In the genomic region with DNA sequence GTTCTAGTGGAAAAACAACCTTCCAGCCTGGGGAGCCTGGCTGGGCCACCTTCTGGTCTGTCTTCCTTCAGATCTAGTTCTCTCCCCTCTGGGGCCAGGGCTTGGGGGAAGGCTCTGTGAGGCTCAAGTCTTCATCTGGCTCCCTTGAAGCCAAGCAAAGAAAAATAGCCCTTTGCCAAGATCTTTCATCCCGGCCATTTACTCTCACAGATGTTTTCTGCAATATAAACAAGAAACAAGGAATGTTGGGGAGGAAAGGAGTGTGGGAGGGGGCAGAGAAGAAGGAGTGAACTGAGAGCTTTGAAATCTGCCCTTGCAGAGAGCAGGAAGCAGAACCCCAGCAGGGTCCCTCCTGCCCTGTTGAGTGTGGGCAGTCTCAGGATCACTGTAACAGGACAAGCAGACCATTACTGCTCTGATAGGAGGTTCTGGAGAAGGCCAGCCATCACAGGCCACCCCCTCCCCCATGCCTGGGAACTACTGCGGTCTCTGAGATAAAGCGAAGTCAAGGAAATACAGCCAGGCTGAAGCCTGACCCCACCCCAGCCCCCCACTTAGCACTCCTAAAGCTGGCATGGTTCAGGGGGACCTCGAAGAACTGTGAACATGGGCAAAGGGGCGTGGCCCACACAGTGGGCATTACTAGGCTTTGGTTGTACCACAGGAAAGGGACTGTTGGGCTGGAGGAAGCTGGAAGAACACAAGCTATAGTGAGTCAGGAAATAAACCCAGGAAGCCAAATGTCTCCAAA, we compare ENCODE assay signal across 8 mouse cellular contexts.
DNase-seq lines count a peak whose midpoint lies in the region; ATAC-seq lines count a peak whose summit lies in the region.

No protein-coding gene starts in this region.

- no peaks in the 10 kb centered on the region for H3K36me3 ChIP-seq in forebrain, embryonic 16.5 days (ENCODE audit: control insufficient read depth, insufficient read depth)
- H3K36me3 ChIP-seq in forebrain, embryonic 14.5 days (ENCODE audit: control insufficient read depth, insufficient read depth, low read length) = no peaks in the 10 kb centered on the region
- H3K36me3 ChIP-seq in liver, embryonic 11.5 days (ENCODE audit: control insufficient read depth, insufficient read depth, low read length) = no peaks in the 10 kb centered on the region

- peaks cover 18% of the 10 kb centered on the region for H3K4me1 ChIP-seq in forebrain, embryonic 16.5 days (replicated peaks; ENCODE audit: control insufficient read depth, insufficient read depth, low read length)
- peaks cover 23% of the 10 kb centered on the region for H3K4me1 ChIP-seq in forebrain, embryonic 14.5 days (ENCODE audit: control insufficient read depth, insufficient read depth, low read length)
- peaks cover 32% of the 10 kb centered on the region for H3K4me1 ChIP-seq in liver, embryonic 11.5 days (replicated peaks; ENCODE audit: control insufficient read depth, insufficient read depth, low read length)

- no peaks in the 10 kb centered on the region for H3K27me3 ChIP-seq in forebrain, embryonic 16.5 days (replicated peaks; ENCODE audit: control insufficient read depth, insufficient read depth, low read length)
- no peaks in the 10 kb centered on the region for H3K27me3 ChIP-seq in forebrain, embryonic 14.5 days (replicated peaks; ENCODE audit: control insufficient read depth, insufficient read depth, low read length)
- H3K27me3 ChIP-seq in liver, embryonic 11.5 days (replicated peaks; ENCODE audit: control insufficient read depth, insufficient read depth, low read length) = no peaks in the 10 kb centered on the region

- WGBS in forebrain, embryonic 16.5 days = 80% methylated on average over 5 of the region's 5 CpGs
- WGBS in forebrain, embryonic 14.5 days = 77% methylated on average over 5 of the region's 5 CpGs
- 19% methylated on average over 5 of the region's 5 CpGs for WGBS in liver, embryonic 11.5 days

- H3K9ac ChIP-seq in forebrain, embryonic 16.5 days (replicated peaks; ENCODE audit: low read depth, low read length) = no peak overlapping the region
- H3K9ac ChIP-seq in forebrain, embryonic 14.5 days (ENCODE audit: low read length) = no peak overlapping the region
- peak overlapping the region; percentile 8; the same call in 1 of the 2 replicates for H3K9ac ChIP-seq in liver, embryonic 11.5 days (ENCODE audit: low read depth, low read length)

- H3K27ac ChIP-seq in forebrain, embryonic 16.5 days (ENCODE audit: low read length) = peak overlapping the region; percentile 21; the same call in 1 of the 2 replicates
- H3K27ac ChIP-seq in forebrain, embryonic 14.5 days (ENCODE audit: low read depth, low read length) = no peak overlapping the region
- peak overlapping the region; percentile 70 for H3K27ac ChIP-seq in liver, embryonic 11.5 days (ENCODE audit: low read depth, low read length)

- no peaks in the 10 kb centered on the region for H3K9me3 ChIP-seq in forebrain, embryonic 16.5 days (ENCODE audit: control insufficient read depth, low read length)
- H3K9me3 ChIP-seq in forebrain, embryonic 14.5 days (replicated peaks; ENCODE audit: control insufficient read depth, low read length) = no peaks in the 10 kb centered on the region
- no peaks in the 10 kb centered on the region for H3K9me3 ChIP-seq in liver, embryonic 11.5 days (ENCODE audit: control insufficient read depth, low read length)

- DNase-seq in forebrain, embryonic 14.5 days (ENCODE audit: low spot score) = no peak
- DNase-seq in urinary bladder, postnatal 14 days (ENCODE audit: low spot score) = peak; percentile 33
- no peak for DNase-seq in urinary bladder, postnatal 36 days (ENCODE audit: low spot score in 2 of 2)
- DNase-seq in liver, embryonic 11.5 days (ENCODE audit: low spot score) = peak; percentile 70
- DNase-seq in yolk sac, embryonic 10.5 days (ENCODE audit: low spot score) = peak; percentile 75
- no peak for DNase-seq in thymus, postnatal 25 days
- no peak for DNase-seq in urinary bladder, adult 18-20 months (ENCODE audit: low spot score in 2 of 2)

- H3K4me3 ChIP-seq in forebrain, embryonic 16.5 days (replicated peaks; ENCODE audit: low read length) = no peak overlapping the region
- H3K4me3 ChIP-seq in forebrain, embryonic 14.5 days (ENCODE audit: low read depth, low read length) = no peak overlapping the region
- no peak overlapping the region for H3K4me3 ChIP-seq in liver, embryonic 11.5 days (ENCODE audit: low read depth, low read length)

- ATAC-seq in forebrain, embryonic 16.5 days = no peak
- no peak for ATAC-seq in forebrain, embryonic 14.5 days
- peak; percentile 87 for ATAC-seq in liver, embryonic 11.5 days (replicated peaks; ENCODE audit: low FRiP score)

- H3K4me2 ChIP-seq in forebrain, embryonic 16.5 days (ENCODE audit: low read length) = no peak overlapping the region
- no peak overlapping the region for H3K4me2 ChIP-seq in forebrain, embryonic 14.5 days (ENCODE audit: low read length)
- peak overlapping the region; percentile 34 for H3K4me2 ChIP-seq in liver, embryonic 11.5 days

Comparison
In these comparisons a context has a peak if more than half of its experiments do, and no peak if none do; other contexts are left out.
1. DNase-seq: peak in urinary bladder, postnatal 14 days (single experiment), liver, embryonic 11.5 days (single experiment) and yolk sac, embryonic 10.5 days (single experiment); none in forebrain, embryonic 14.5 days (single experiment), urinary bladder, postnatal 36 days (0 of 2), thymus, postnatal 25 days (single experiment) and urinary bladder, adult 18-20 months (0 of 2).